Mouse (Mus musculus): Measurements from ENCODE around the gene Cym. TPM values are rescaled to one million over a fixed set of nuclear protein-coding genes. Genes with fewer than 3 reads are reported as not detected.

Cym gene
- polyA plus RNA-seq, 1 experiment from 2014 or later, result 0.14 TPM

- no peaks in the 10 kb centered on the region for H3K9me3 ChIP-seq
- H3K4me1 ChIP-seq, result no peaks in the 10 kb centered on the region
- 94% methylated on average over 7 of the region's 7 CpGs for WGBS
- H3K27me3 ChIP-seq, result no peaks in the 10 kb centered on the region
- no peak overlapping the region for H3K9ac ChIP-seq (replicated peaks)
- no peaks in the 10 kb centered on the region for H3K36me3 ChIP-seq
- no peak overlapping the region for H3K4me2 ChIP-seq (replicated peaks)
- no peak for ATAC-seq (replicated peaks)
- no peak overlapping the region for H3K27ac ChIP-seq (replicated peaks)
- H3K4me3 ChIP-seq, result no peak overlapping the region
Observed at GRCm38 (mm10) chr3:107218572-107218971, 3.0 kb downstream of the Cym start.

DNA sequence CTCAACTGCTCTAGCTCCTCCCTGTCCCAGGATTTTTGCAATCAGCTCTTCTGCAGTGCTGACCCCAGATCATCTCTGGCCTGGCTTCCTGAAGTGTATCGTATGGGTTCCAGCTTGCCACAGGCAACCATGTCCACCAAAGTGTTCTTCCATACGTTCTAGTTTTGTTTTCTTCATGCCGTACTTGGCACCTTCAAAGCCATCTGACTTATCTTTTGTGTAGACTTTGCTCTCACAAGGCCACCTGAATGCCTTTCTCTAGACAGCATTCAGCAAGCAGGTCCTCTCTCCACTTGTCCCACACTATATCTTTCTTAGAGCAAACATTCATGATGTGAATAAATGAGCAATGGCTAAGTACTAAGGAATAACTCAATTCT, 4.4 kb downstream of the Cym start:
- H3K27me3 ChIP-seq, result no peaks in the 10 kb centered on the region
- no peaks in the 10 kb centered on the region for H3K9me3 ChIP-seq
- H3K4me3 ChIP-seq, result no peak overlapping the region
- no peaks in the 10 kb centered on the region for H3K4me1 ChIP-seq
- no peak overlapping the region for H3K9ac ChIP-seq (replicated peaks)
- no peak overlapping the region for H3K4me2 ChIP-seq (replicated peaks)
- H3K36me3 ChIP-seq, result no peaks in the 10 kb centered on the region
- no peak for ATAC-seq (replicated peaks)
- no peak overlapping the region for H3K27ac ChIP-seq (replicated peaks)
- WGBS, result 87% methylated on average over 3 of the region's 3 CpGs

GRCm38 (mm10) chr3:107216400-107217100, 5.0 kb downstream of the Cym start:
- Histone ChIP-seq H3K4me2 (replicated peaks) (no peak overlapping the region), H3K27me3 (no peaks in the 10 kb centered on the region), H3K9ac (replicated peaks) (no peak overlapping the region), H3K4me1 (no peaks in the 10 kb centered on the region), H3K9me3 (no peaks in the 10 kb centered on the region), H3K27ac (replicated peaks) (no peak overlapping the region), H3K4me3 (no peak overlapping the region), H3K36me3 (no peaks in the 10 kb centered on the region)
- WGBS, result 65% methylated on average over 8 of the region's 8 CpGs
- ATAC-seq (replicated peaks), result no peak

GRCm38 (mm10) chr3:107214606-107215005, 6.9 kb downstream of the Cym start:
- H3K9ac ChIP-seq (replicated peaks), result no peak overlapping the region
- no peak for ATAC-seq (replicated peaks)
- WGBS, result 91% methylated on average over 5 of the region's 5 CpGs

GRCm38 (mm10) chr3:107207625-107208253, 13.8 kb downstream of the Cym start:
- Histone ChIP-seq H3K9ac (replicated peaks) (no peak overlapping the region), H3K27me3 (no peaks in the 10 kb centered on the region)
- WGBS, result 57% methylated on average over 7 of the region's 7 CpGs

More at GRCm38 (mm10) chr3:107214606-107215005, 6.9 kb downstream of the Cym start:
- Histone ChIP-seq H3K9me3 (no peaks in the 10 kb centered on the region), H3K4me1 (no peaks in the 10 kb centered on the region), H3K27ac (replicated peaks) (no peak overlapping the region), H3K4me3 (no peak overlapping the region), H3K4me2 (replicated peaks) (no peak overlapping the region), H3K36me3 (no peaks in the 10 kb centered on the region), H3K27me3 (no peaks in the 10 kb centered on the region)

DNA sequence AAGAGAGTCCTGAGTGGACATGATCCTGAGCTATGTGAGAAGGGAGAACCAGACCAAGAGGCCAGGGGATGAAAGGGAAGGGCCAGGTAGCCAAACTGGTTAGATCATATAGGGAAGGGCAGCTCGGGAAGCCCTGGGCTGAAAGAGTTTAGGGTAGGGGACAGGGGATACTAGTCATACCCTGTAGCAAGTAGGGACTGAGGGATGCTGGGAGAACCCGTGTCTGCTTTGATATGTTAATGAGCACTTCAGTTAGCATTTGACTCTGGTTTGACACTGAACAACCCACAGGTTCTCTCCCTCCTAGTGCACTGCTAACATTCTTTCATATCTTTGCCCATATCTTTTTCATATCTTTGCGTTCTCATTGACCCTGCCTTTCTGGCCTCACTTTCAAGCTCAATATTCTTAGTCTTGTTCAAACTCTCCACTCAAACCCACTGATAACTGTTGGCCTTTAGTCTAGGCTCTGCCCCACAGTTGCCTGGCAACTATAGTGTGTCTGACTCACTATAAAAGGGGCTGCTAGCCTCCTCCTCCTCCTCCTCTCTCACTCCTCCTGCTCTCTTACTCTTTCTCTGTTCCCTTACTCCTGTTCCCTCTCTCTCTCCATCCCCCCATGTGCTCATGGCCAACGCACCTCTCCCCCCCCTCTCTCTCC, 14.9 kb downstream of the Cym start:
- Histone ChIP-seq H3K36me3 (no peaks in the 10 kb centered on the region), H3K27me3 (no peaks in the 10 kb centered on the region), H3K9ac (replicated peaks) (no peak overlapping the region), H3K27ac (replicated peaks) (no peak overlapping the region), H3K4me2 (replicated peaks) (no peak overlapping the region), H3K4me3 (no peak overlapping the region), H3K9me3 (no peaks in the 10 kb centered on the region), H3K4me1 (no peaks in the 10 kb centered on the region)
- 46% methylated on average over 4 of the region's 4 CpGs for WGBS
- no peak for ATAC-seq (replicated peaks)

More at GRCm38 (mm10) chr3:107207625-107208253, 13.8 kb downstream of the Cym start:
- Histone ChIP-seq H3K4me1 (no peaks in the 10 kb centered on the region), H3K4me3 (no peak overlapping the region), H3K4me2 (replicated peaks) (no peak overlapping the region), H3K9me3 (no peaks in the 10 kb centered on the region), H3K36me3 (no peaks in the 10 kb centered on the region), H3K27ac (replicated peaks) (no peak overlapping the region)
- 0 out of 2 replicates have a peak, but pooled peaks have one; percentile 24 for ATAC-seq (replicated peaks)

DNA sequence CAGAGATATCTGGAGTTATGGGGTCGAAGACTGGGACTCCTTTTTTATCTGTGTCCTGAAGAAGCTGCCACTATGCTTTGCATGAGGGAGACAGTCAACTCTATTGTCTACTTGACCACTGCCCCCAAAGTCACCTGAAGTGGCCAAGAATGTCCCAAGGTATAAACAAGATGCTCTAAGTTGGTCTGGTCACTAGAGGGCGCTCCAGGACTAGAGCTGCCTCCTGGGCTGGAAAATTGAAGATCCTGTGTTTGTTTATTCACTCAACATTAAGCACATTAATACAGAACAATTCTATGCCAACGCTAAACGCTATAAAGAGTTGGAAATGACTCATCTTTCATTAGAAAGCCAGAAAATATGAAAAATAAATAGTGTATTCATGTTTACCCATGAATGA, 15.5 kb downstream of the Cym start:
- WGBS, result 16% methylated on average over 4 of the region's 4 CpGs
- Histone ChIP-seq H3K9me3 (no peaks in the 10 kb centered on the region), H3K4me3 (no peak overlapping the region), H3K36me3 (no peaks in the 10 kb centered on the region), H3K27me3 (no peaks in the 10 kb centered on the region), H3K4me1 (no peaks in the 10 kb centered on the region), H3K9ac (replicated peaks) (no peak overlapping the region), H3K27ac (replicated peaks) (no peak overlapping the region), H3K4me2 (replicated peaks) (no peak overlapping the region)
- ATAC-seq (replicated peaks), result no peak

- Histone ChIP-seq H3K4me1 (no peaks in the 10 kb centered on the region), H3K4me2 (replicated peaks) (no peak overlapping the region), H3K27ac (replicated peaks) (no peak overlapping the region), H3K9me3 (no peaks in the 10 kb centered on the region), H3K27me3 (no peaks in the 10 kb centered on the region), H3K36me3 (no peaks in the 10 kb centered on the region), H3K9ac (replicated peaks) (no peak overlapping the region), H3K4me3 (no peak overlapping the region)
- no peak for ATAC-seq (replicated peaks)
Observed at GRCm38 (mm10) chr3:107205170-107205569, 16.4 kb downstream of the Cym start.

- H3K36me3 ChIP-seq, result no peaks in the 10 kb centered on the region
- no peaks in the 10 kb centered on the region for H3K27me3 ChIP-seq
- H3K27ac ChIP-seq (replicated peaks), result no peak overlapping the region
- no peak overlapping the region for H3K9ac ChIP-seq (replicated peaks)
- no peaks in the 10 kb centered on the region for H3K4me1 ChIP-seq
- ATAC-seq (replicated peaks), result no peak
- H3K4me3 ChIP-seq, result no peak overlapping the region
- no peaks in the 10 kb centered on the region for H3K9me3 ChIP-seq
- no peak overlapping the region for H3K4me2 ChIP-seq (replicated peaks)
- WGBS, result 95% methylated on average over 3 of the region's 3 CpGs
Observed at GRCm38 (mm10) chr3:107204413-107204812, 17.1 kb downstream of the Cym start.

DNA sequence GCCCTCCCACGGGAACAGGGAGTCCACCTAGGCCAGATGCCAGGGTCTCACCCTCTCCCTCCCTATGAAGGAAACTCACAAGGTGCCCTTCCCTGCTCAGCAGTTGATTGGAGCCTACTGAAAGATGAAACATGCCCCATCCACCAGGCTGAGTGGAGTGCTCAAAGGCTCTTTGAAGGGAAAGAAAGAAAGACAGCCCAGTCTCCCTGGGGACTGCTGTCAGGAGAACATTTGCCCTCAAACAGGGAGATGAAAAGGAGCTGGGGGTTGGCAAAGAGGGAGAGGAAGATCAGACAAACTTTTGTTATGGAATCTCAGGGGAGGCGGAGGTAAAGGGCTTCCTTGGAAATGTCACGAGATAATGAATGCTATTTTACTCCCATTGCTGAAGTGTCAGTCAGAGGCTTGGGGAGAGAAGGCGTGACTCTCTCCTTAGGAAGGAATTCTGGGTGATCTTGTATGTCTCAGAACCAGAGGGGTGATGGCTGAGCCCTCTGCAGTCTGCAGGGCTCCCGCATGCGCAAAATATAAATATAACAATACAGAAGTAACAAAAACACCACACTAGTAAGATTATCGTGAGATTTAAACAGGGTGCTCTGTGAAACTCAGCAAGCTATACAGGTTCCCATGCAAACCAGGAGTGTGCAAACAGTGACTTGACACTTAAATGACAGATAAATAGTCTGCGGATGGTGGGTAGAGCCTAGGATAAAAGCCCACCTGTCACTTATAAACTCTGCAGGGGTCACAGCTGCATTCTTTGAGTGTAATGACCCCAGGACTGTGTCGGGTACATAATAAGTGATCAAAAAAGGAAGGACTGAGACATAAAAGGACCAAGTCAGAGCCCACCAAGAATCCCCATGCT, 20.0 kb downstream of the Cym start:
- Histone ChIP-seq H3K9ac (replicated peaks) (no peak overlapping the region), H3K9me3 (no peaks in the 10 kb centered on the region), H3K4me3 (no peak overlapping the region), H3K4me2 (replicated peaks) (no peak overlapping the region), H3K27me3 (no peaks in the 10 kb centered on the region), H3K4me1 (no peaks in the 10 kb centered on the region), H3K27ac (replicated peaks) (no peak overlapping the region), H3K36me3 (no peaks in the 10 kb centered on the region)
- ATAC-seq (replicated peaks), result peak; percentile 59
- 35% methylated on average over 9 of the region's 9 CpGs for WGBS

GRCm38 (mm10) chr3:107188226-107188899, 33.2 kb downstream of the Cym start:
- no peaks in the 10 kb centered on the region for H3K9me3 ChIP-seq
- no peak overlapping the region for H3K4me3 ChIP-seq
- no peaks in the 10 kb centered on the region for H3K27me3 ChIP-seq
- H3K4me2 ChIP-seq (replicated peaks), result no peak overlapping the region
- 0 out of 2 replicates have a peak, but pooled peaks cover 3% of the 10 kb centered on the region for H3K4me1 ChIP-seq
- H3K27ac ChIP-seq (replicated peaks), result no peak overlapping the region
- no peaks in the 10 kb centered on the region for H3K36me3 ChIP-seq
- WGBS, result 40% methylated on average over 6 of the region's 6 CpGs
- H3K9ac ChIP-seq (replicated peaks), result no peak overlapping the region
- ATAC-seq (replicated peaks), result peak; percentile 81

All from forebrain, embryonic 15.5 days (tissue).